Mouse (Mus musculus) kidney, embryonic 15.5 days (tissue): ENCODE measurements at regions not wholly inside any gene's neighbourhood (a gene's known extent, or its start where the extent isn't known, plus 50 kb on each side); places are given as distances from the start of the nearest gene placed in this dataset.

Source experiments
- ATAC-seq: fragments of 200-750 bp; cut with Nextera tagmentation; replicated peaks from 2 replicates; pipeline ENCODE4 v1.8.0; 2017; ENCODE audit warnings: moderate TSS enrichment; ENCODE audit not compliant: low FRiP score
- H3K27ac ChIP-seq: fragments of 300-500 bp; sonication (generic); 2 replicates; pipeline ENCODE4 v1.5.1; 2015; ENCODE audit warnings: mild to moderate bottlenecking, inconsistent platforms
- H3K27me3 ChIP-seq: fragments of 300-500 bp; sonication (generic); 2 replicates; pipeline ENCODE4 v1.6.1; 2015; ENCODE audit warnings: inconsistent platforms
- H3K36me3 ChIP-seq: fragments of 300-500 bp; sonication (generic); 2 replicates; pipeline ENCODE4 v1.6.1; 2015; ENCODE audit warnings: inconsistent platforms
- H3K4me1 ChIP-seq: fragments of 300-500 bp; sonication (generic); 2 replicates; pipeline ENCODE4 v1.6.1; 2015; ENCODE audit warnings: inconsistent platforms
- H3K4me2 ChIP-seq: fragments of 300-500 bp; sonication (generic); 2 replicates; pipeline ENCODE4 v1.6.1; 2015; ENCODE audit warnings: moderate library complexity, mild to moderate bottlenecking, inconsistent platforms
- H3K4me3 ChIP-seq: fragments of 300-500 bp; sonication (generic); replicated peaks from 2 replicates; pipeline ENCODE4 v1.5.1; 2015; ENCODE audit warnings: mild to moderate bottlenecking, inconsistent platforms
- H3K9ac ChIP-seq: fragments of 300-500 bp; sonication (generic); 2 replicates; pipeline ENCODE4 v1.6.1; 2015; ENCODE audit warnings: mild to moderate bottlenecking, inconsistent platforms
- H3K9me3 ChIP-seq: fragments of 300-500 bp; sonication (generic); replicated peaks from 2 replicates; pipeline ENCODE4 v1.6.1; 2016; ENCODE audit warnings: inconsistent platforms
- WGBS: fragments of 180-500 bp; shearing (Covaris S2); methylation state at CpG from one replicate; pipeline ENCODE4 v1.1.7; 2015; ENCODE audit warnings: mixed read lengths; 5-methylcytosine and 5-hydroxymethylcytosine counted together

- Histone ChIP-seq H3K4me2 (no peak overlapping the region), H3K9me3 (no peaks in the 10 kb centered on the region), H3K4me1 (0 out of 2 replicates have a peak, but pooled peaks cover 15% of the 10 kb centered on the region), H3K4me3 (no peak overlapping the region), H3K9ac (no peak overlapping the region), H3K27me3 (no peaks in the 10 kb centered on the region), H3K36me3 (no peaks in the 10 kb centered on the region), H3K27ac (peak overlapping the region; percentile 2)
- WGBS: 54% methylated on average over 11 of the region's 11 CpGs
- ATAC-seq: no peak
Measured at GRCm38 (mm10) chr14:29877671-29878422, 90.3 kb upstream of the Selenok start.

- H3K36me3 ChIP-seq: no peaks in the 10 kb centered on the region
- no peak overlapping the region; the same call in 1 of the 2 replicates for H3K27ac ChIP-seq
- H3K4me3 ChIP-seq: no peak overlapping the region
- H3K9me3 ChIP-seq: no peaks in the 10 kb centered on the region
- no peak overlapping the region for H3K4me2 ChIP-seq
- 0 out of 2 replicates have a peak, but pooled peaks cover 15% of the 10 kb centered on the region for H3K4me1 ChIP-seq
- ATAC-seq: no peak
- 89% methylated on average over 7 of the region's 7 CpGs for WGBS
- H3K9ac ChIP-seq: no peak overlapping the region
- H3K27me3 ChIP-seq: no peaks in the 10 kb centered on the region
Measured at GRCm38 (mm10) chr14:29878423-29878800, 89.7 kb upstream of the Selenok start.

DNA sequence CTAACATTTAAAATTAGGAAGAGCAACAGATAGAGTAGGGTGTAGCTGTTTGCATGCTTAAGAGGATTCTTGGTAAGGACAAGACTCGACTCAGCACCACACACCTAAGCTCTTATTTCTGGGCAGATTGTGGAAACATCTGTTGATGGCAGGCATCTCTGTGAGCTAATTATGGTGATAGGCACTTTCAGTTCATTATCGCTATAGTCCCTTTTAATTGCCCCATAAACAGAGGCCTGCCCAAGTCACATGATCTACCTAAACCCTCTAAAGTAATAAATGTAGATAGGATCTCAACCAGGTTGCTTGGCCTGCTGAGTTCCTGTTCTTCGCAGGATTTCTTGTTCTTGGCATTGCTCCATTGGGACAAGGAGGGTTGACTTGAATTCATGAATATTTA, 88.8 kb upstream of the Selenok start:
- Histone ChIP-seq H3K27ac (no peak overlapping the region), H3K4me1 (0 out of 2 replicates have a peak, but pooled peaks cover 15% of the 10 kb centered on the region), H3K9ac (no peak overlapping the region), H3K9me3 (no peaks in the 10 kb centered on the region), H3K4me2 (no peak overlapping the region), H3K27me3 (no peaks in the 10 kb centered on the region), H3K4me3 (no peak overlapping the region), H3K36me3 (no peaks in the 10 kb centered on the region)
- 90% methylated on average over 3 of the region's 3 CpGs for WGBS
- no peak for ATAC-seq

GRCm38 (mm10) chr14:29882666-29883344, 85.3 kb upstream of the Selenok start:
- H3K36me3 ChIP-seq: no peaks in the 10 kb centered on the region
- H3K27me3 ChIP-seq: no peaks in the 10 kb centered on the region
- 0 out of 2 replicates have a peak, but pooled peaks cover 9% of the 10 kb centered on the region for H3K4me1 ChIP-seq
- no peak overlapping the region for H3K4me3 ChIP-seq
- 0 out of 2 replicates have a peak, but pooled peaks have one; percentile 43 for ATAC-seq
- WGBS: 62% methylated on average over 11 of the region's 11 CpGs
- no peaks in the 10 kb centered on the region for H3K9me3 ChIP-seq
- H3K9ac ChIP-seq: no peak overlapping the region
- 0 out of 2 replicates have a peak overlapping the region, but pooled peaks have one; percentile 13 for H3K27ac ChIP-seq
- H3K4me2 ChIP-seq: no peak overlapping the region

- H3K27me3 ChIP-seq: no peaks in the 10 kb centered on the region
- no peak overlapping the region for H3K4me3 ChIP-seq
- no peak overlapping the region for H3K4me2 ChIP-seq
- peak; percentile 64; the same call in 1 of the 2 replicates for ATAC-seq
- H3K27ac ChIP-seq: peak overlapping the region; percentile 62
- H3K36me3 ChIP-seq: no peaks in the 10 kb centered on the region
- no peak overlapping the region for H3K9ac ChIP-seq
- 68% methylated on average over 2 of the region's 2 CpGs for WGBS
- peaks cover 11% of the 10 kb centered on the region; the same call in 1 of the 2 replicates for H3K4me1 ChIP-seq
- H3K9me3 ChIP-seq: no peaks in the 10 kb centered on the region
Measured at GRCm38 (mm10) chr14:29895332-29895988, 72.6 kb upstream of the Selenok start.

GRCm38 (mm10) chr14:29895989-29896675, 72.0 kb upstream of the Selenok start:
- Histone ChIP-seq H3K4me2 (no peak overlapping the region), H3K4me3 (no peak overlapping the region), H3K4me1 (peaks cover 11% of the 10 kb centered on the region; the same call in 1 of the 2 replicates), H3K27ac (peak overlapping the region; percentile 62), H3K9ac (no peak overlapping the region), H3K9me3 (no peaks in the 10 kb centered on the region), H3K36me3 (no peaks in the 10 kb centered on the region), H3K27me3 (no peaks in the 10 kb centered on the region)
- ATAC-seq: no peak
- 72% methylated on average over 6 of the region's 6 CpGs for WGBS

- peaks cover 4% of the 10 kb centered on the region; the same call in 1 of the 2 replicates for H3K4me1 ChIP-seq
- 83% methylated on average over 6 of the region's 6 CpGs for WGBS
- H3K4me2 ChIP-seq: no peak overlapping the region
Measured at GRCm38 (mm10) chr14:29900931-29901330, 67.2 kb upstream of the Selenok start.

DNA sequence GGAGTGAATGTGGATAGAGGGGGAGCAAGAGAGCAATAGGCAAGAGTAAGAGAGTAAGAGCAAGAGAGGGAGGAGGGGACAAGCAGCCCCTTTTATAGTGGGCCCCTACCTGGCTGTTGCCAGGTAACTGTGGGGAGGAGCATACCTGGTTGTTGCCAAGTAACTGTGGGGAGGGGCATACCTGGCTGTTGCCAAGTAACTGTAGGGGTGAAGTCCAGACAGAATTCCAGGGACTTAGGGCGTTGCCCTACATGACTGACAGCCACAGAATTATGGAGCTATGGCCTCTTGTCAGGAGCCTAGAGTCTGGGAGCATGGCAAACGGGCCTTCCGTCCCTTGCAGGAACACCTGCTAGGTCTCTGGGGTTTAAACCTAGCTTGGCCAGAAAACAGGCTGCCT, 64.5 kb upstream of the Selenok start:
- H3K9ac ChIP-seq: no peak overlapping the region
- no peak for ATAC-seq
- H3K4me2 ChIP-seq: no peak overlapping the region
- no peak overlapping the region for H3K27ac ChIP-seq
- no peaks in the 10 kb centered on the region for H3K4me1 ChIP-seq
- no peaks in the 10 kb centered on the region for H3K27me3 ChIP-seq
- WGBS: 60% methylated on average over 3 of the region's 3 CpGs
- no peaks in the 10 kb centered on the region for H3K36me3 ChIP-seq
- H3K4me3 ChIP-seq: no peak overlapping the region
- H3K9me3 ChIP-seq: no peaks in the 10 kb centered on the region

More at GRCm38 (mm10) chr14:29900931-29901330, 67.2 kb upstream of the Selenok start:
- Histone ChIP-seq H3K27me3 (no peaks in the 10 kb centered on the region), H3K27ac (no peak overlapping the region), H3K4me3 (no peak overlapping the region), H3K9me3 (no peaks in the 10 kb centered on the region), H3K9ac (no peak overlapping the region), H3K36me3 (no peaks in the 10 kb centered on the region)
- ATAC-seq: no peak

- WGBS: 72% methylated on average over 6 of the region's 6 CpGs
- ATAC-seq: no peak
- H3K36me3 ChIP-seq: no peaks in the 10 kb centered on the region
Measured at GRCm38 (mm10) chr14:29904856-29905255, 63.3 kb upstream of the Selenok start.

GRCm38 (mm10) chr14:29909741-29910140, 58.4 kb upstream of the Selenok start:
- no peak overlapping the region for H3K4me2 ChIP-seq
- 11% methylated on average over 8 of the region's 8 CpGs for WGBS
- no peak overlapping the region for H3K9ac ChIP-seq
- H3K4me3 ChIP-seq: no peak overlapping the region
- H3K27ac ChIP-seq: no peak overlapping the region
- H3K4me1 ChIP-seq: no peaks in the 10 kb centered on the region
- no peaks in the 10 kb centered on the region for H3K36me3 ChIP-seq
- ATAC-seq: no peak
- no peaks in the 10 kb centered on the region for H3K9me3 ChIP-seq
- H3K27me3 ChIP-seq: no peaks in the 10 kb centered on the region; the same call in 1 of the 2 replicates

More at GRCm38 (mm10) chr14:29904856-29905255, 63.3 kb upstream of the Selenok start:
- Histone ChIP-seq H3K4me1 (no peaks in the 10 kb centered on the region), H3K9ac (no peak overlapping the region), H3K4me2 (no peak overlapping the region), H3K4me3 (no peak overlapping the region), H3K27ac (no peak overlapping the region), H3K9me3 (no peaks in the 10 kb centered on the region), H3K27me3 (no peaks in the 10 kb centered on the region)
